Mouse (Mus musculus) cortical plate, adult 2 months (tissue): Measurements from ENCODE around the gene Rnf187.

Experiments used
- CTCF ChIP-seq: fragments of 200-500 bp; IDR thresholded peaks from 2 replicates; pipeline ENCODE4 v1.5.1; 2011; ENCODE audit warnings: mild to moderate bottlenecking, control low read depth, low read length; ENCODE audit not compliant: insufficient read depth; ENCODE audit errors: extremely low read depth
- POLR2A ChIP-seq: fragments of 200-500 bp; IDR thresholded peaks from 2 replicates; pipeline ENCODE4 v1.6.1; 2011; ENCODE audit warnings: mild to moderate bottlenecking, low read length, control low read depth; ENCODE audit not compliant: insufficient read depth; ENCODE audit errors: extremely low read depth

DNA sequence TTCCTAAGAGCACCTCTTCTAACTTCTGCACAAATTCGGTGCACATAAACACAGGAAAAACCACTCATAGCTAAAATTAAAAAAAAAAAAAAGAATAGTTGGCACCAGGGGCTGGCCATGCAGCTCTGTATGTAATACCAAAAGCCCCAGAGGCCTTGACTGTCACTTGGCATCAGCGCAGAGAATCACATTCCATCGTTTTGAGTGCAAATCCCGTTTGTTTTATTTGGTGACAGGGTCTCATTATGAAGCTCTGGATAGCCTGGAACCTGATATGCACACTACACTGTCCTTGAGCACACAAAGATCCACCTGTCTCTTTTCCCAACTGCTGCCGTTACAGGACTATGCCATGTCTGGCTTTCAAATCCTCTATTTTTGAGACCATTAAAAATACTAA, 12.5 kb upstream of the Rnf187 start:
- TF ChIP-seq CTCF (no peak), POLR2A (no peak)
